Mouse (Mus musculus) cerebellum, adult 11 months (tissue): ENCODE measurements around the gene Tmem45b.

Experiments
- DNase-seq: peaks from one replicate; pipeline ENCODE4 v3.0.0; 2022

The Tmem45b gene

DNA sequence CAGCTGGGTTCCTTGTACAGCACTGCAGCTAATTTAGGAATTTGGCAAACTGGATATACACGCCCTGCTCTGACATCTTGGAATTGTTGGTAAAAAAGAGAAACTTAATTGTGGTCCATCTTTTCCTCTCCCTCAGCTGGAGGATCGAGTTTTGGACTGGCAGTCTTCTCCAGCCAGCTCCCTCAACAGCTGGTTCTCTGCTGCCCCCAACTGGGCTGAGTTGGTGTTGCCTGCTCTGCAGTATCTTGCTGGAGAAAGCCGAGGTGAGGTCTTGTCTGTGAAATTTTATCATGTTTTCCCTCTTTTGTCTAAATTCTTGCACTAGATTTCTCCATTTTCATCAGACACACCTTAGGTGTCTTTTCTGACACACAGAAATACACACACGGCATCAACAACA is 63.8 kb downstream of the Tmem45b start:
- DNase-seq: peak; percentile 34

DNA sequence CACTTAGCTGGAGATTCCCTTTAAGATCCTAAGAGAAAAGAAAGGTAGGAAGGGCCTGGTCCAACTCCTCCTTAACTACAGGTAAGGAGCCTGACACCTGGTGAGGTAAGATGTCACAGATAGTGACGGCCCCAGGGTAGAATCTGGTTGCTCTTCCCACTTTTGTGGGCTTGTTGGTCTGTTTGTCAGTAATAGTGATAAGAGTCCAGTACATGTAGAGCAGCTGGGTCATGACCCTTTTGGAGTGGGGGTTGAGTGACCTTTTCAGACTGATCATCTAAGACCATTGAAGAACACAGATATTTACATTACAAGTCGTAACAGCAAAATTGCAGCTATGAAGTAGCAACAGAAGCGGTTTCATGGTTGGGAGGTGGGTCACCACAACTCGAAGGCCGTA is 77.1 kb downstream of the Tmem45b start:
- DNase-seq: no peak

DNA sequence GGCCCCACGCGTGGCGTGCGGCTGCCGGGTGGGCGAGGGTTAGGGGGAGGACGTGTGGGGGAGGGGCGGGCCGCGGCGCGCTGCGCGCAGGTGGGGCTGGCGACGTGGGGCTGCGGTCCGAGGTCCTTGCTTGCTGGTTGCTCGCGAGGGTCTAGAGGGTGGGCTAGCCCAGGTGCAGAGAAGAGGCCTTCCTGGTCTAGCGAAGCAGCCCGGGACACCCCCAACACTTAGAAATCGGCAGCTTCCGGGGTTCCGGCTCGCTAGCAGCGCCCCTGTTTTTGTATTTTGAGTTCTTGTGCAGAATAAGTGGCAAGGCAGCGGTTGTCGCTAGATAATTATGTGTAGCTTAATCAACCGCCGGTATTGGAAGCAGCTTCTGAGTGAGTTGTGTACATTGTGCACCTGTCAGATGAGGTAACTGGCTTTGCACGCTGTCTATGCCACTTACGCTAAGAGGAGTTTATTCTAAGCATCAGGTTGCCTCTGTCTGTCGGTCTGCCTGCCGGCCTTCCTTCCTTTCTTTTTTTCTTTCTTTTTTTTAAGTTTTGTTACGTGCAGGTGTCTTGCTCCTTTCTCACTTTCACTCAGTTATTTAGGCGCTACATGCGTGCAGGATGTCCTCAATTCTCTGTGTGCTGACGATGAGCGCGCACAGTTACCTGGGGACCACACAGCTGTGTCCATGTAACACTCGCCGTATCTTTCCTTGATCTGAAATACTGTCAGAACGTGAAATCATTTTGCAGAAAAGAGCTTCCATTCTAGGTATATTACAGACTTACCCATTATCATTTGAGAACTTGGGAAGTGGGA is 77.7 kb downstream of the Tmem45b start:
- no peak for DNase-seq

DNA sequence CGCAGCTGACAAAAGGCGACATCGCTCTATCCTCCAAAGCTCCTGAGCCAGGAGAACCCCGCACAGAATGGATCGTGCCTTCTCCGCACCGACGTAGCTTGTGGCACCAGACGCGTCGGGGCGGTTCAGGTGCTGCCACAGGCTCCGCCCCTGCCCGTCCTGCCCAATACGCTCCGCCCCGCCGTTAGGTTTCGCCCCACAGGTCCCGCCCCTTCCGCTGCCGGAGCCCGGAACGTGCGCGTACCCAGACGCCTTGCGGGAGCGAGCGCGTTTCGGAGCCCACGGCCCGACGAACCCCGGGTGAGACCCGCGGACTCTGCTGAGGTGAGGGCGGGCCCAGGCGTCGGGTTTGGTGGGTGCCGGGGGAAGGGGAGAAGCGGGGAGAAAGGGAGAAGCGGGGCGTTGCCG is 78.3 kb downstream of the Tmem45b start, which contains the start of gene Nfrkb:
Gene Nfrkb, plus strand, starts transcription at position 246 of the 408 bp plus-strand sequence.
- DNase-seq: peak; percentile 93

DNA sequence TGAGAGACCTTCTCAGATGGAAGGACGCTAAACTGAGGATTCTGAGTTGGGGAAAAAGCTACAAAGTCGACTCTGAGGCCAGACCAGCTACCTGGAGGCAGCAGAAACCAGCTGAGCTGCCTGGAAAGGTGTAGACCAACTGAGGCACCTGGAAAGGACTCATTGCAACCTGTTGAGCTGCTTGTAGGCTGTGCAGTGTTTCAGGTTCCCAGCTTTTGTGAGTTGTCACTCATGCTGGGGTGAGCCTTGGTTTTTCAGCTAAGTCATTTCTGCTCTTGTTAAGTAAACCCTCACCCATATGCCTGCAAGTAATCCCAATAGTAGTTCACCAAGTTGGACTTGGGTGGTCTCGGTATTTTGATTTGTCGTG is 78.8 kb downstream of the Tmem45b start:
- peak; percentile 14 for DNase-seq

DNA sequence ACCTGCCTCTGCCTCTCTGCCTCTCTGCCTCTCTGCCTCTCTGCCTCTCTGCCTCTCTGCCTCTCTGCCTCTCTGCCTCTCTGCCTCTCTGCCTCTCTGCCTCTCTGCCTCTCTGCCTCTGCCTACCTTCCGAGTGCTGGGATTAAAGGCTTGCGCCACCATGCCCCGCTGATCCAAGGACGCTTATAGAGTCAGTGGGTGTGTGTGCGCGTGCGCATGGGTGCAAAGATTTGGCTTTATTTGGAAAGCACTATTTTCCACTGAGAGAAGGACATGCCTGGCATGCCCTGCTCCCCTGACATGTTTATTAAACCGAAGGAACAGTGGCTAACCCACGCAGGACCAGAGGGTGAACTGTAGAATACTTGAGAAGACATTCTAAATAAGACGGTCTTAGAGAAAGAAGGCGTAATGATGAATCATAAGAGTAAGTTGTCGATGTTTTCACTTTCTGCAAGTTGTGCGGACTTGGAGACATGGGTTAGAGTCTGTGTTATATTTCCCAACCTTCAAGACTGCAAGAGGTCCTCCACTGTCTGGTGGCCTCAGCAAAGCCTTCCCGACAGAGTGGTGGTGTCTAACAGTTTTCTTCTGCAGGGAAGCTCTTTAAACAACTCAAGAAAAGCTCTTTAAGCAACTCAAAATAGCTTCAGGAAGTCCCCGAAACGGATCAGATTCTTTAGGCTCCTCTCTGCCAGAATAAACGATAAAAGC is 79.3 kb downstream of the Tmem45b start:
- DNase-seq: no peak

DNA sequence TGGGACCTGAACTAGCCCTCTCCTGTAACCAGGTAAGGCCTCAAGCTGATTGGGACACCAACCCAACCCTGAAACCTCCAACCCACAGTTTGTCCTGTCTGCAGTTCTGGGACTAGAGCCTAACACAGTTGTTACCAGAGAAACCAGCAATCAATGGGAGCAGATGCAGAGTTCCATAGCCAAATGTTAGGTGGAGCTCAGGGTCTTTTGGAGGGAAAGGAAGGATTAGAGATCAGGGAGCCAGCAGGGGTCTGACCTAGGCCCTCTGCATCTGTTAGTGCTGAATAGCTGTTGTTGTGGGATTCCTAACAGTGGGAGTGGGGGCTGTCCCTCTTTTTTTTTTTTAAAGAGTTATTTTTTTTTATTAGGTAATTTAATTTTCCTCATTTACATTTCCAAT is 87.6 kb downstream of the Tmem45b start:
- DNase-seq: no peak
